Mouse (Mus musculus) heart, embryonic 15.5 days (tissue): ENCODE measurements around the gene Slc15a5. TPM values are rescaled to one million over a fixed set of nuclear protein-coding genes. Genes with fewer than 3 reads are reported as not detected.

Experiments
- ATAC-seq: fragments of 200-750 bp; cut with Nextera tagmentation; replicated peaks from 2 replicates; pipeline ENCODE4 v1.8.0; 2017; ENCODE audit warnings: low read depth, moderate TSS enrichment; ENCODE audit not compliant: insufficient number of reproducible peaks, insufficient read depth, low FRiP score
- H3K27ac ChIP-seq: fragments of 300-500 bp; sonication (generic); 2 replicates; pipeline ENCODE4 v1.5.1; 2015; ENCODE audit warnings: mild to moderate bottlenecking, inconsistent platforms
- H3K27me3 ChIP-seq: fragments of 300-500 bp; sonication (generic); 2 replicates; pipeline ENCODE4 v1.6.1; 2015; ENCODE audit warnings: inconsistent platforms
- H3K36me3 ChIP-seq: fragments of 300-500 bp; sonication (generic); 2 replicates; pipeline ENCODE4 v1.6.1; 2015; ENCODE audit warnings: mild to moderate bottlenecking, inconsistent platforms
- H3K4me1 ChIP-seq: fragments of 300-500 bp; sonication (generic); replicated peaks from 2 replicates; pipeline ENCODE4 v1.6.1; 2015; ENCODE audit warnings: inconsistent platforms
- H3K4me2 ChIP-seq: fragments of 300-500 bp; sonication (generic); 2 replicates; pipeline ENCODE4 v1.6.1; 2015; ENCODE audit warnings: inconsistent platforms, mild to moderate bottlenecking, moderate library complexity
- H3K4me3 ChIP-seq: fragments of 300-500 bp; sonication (generic); 2 replicates; pipeline ENCODE4 v1.5.1; 2015; ENCODE audit warnings: mild to moderate bottlenecking, inconsistent platforms
- H3K9ac ChIP-seq: fragments of 300-500 bp; sonication (generic); 2 replicates; pipeline ENCODE4 v1.6.1; 2015; ENCODE audit warnings: mild to moderate bottlenecking, inconsistent platforms
- H3K9me3 ChIP-seq: fragments of 300-500 bp; sonication (generic); replicated peaks from 2 replicates; pipeline ENCODE4 v1.6.1; 2016; ENCODE audit warnings: inconsistent platforms
- WGBS: fragments of 180-500 bp; shearing (Covaris S2); methylation state at CpG from one replicate; pipeline ENCODE4 v1.1.7; 2015; ENCODE audit warnings: mixed read lengths; 5-methylcytosine and 5-hydroxymethylcytosine counted together
- polyA plus RNA-seq: library from polyadenylated mRNA; unstranded; fragments of >200 nt; fragmentation: Nextera tagmentation; extraction: Ambion mirVana; gene quantifications from 2 replicates; pipeline ENCODE4 v1.2.1, GENCODE M21; 2015

Slc15a5 gene
- polyA plus RNA-seq, 1 experiment from 2014 or later, result 0.08 TPM

- Histone ChIP-seq H3K4me2 (no peak overlapping the region), H3K9ac (no peak overlapping the region), H3K9me3 (no peaks in the 10 kb centered on the region), H3K4me1 (no peaks in the 10 kb centered on the region), H3K27ac (no peak overlapping the region), H3K36me3 (no peaks in the 10 kb centered on the region), H3K4me3 (no peak overlapping the region), H3K27me3 (no peaks in the 10 kb centered on the region)
- ATAC-seq, result no peak
- WGBS, result 87% methylated on average over 12 of the region's 12 CpGs
These were observed 24.8 kb downstream of the Slc15a5 start for GRCm38 (mm10) chr6:138054956-138055355.

DNA sequence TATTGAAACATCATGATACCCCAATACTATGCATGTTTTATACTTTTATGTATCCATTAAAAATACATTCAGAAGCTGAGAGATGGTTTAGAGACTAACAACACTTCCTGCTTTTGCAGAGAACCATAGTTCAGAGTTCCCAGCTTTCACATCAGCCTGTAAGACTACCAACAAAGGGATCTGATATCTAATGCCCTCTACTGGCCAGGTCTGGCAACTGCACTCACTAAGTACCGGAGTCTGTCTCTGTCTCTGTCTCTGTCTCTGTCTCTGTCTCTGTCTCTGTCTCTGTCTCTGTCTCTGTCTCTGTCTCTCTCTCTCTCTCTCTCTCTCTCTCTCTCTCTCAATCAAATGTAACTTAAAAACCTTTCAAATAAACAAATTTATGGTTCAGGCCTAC, 25.6 kb downstream of the Slc15a5 start:
- Histone ChIP-seq H3K36me3 (no peaks in the 10 kb centered on the region), H3K9ac (no peak overlapping the region), H3K27ac (no peak overlapping the region), H3K27me3 (no peaks in the 10 kb centered on the region), H3K4me3 (no peak overlapping the region), H3K4me2 (no peak overlapping the region), H3K9me3 (no peaks in the 10 kb centered on the region), H3K4me1 (no peaks in the 10 kb centered on the region)
- 67% methylated on average over 1 of the region's 1 CpGs for WGBS
- ATAC-seq, result no peak

- H3K9me3 ChIP-seq, result no peaks in the 10 kb centered on the region
- no peak overlapping the region for H3K9ac ChIP-seq
- no peaks in the 10 kb centered on the region for H3K4me1 ChIP-seq
- H3K27ac ChIP-seq, result no peak overlapping the region
- no peaks in the 10 kb centered on the region for H3K27me3 ChIP-seq
- ATAC-seq, result no peak
- no peaks in the 10 kb centered on the region for H3K36me3 ChIP-seq
- H3K4me3 ChIP-seq, result no peak overlapping the region
- 80% methylated on average over 9 of the region's 9 CpGs for WGBS
- no peak overlapping the region for H3K4me2 ChIP-seq
These were observed 26.0 kb downstream of the Slc15a5 start for GRCm38 (mm10) chr6:138053686-138054085.

GRCm38 (mm10) chr6:138045364-138045763, 34.4 kb downstream of the Slc15a5 start:
- Histone ChIP-seq H3K9ac (no peak overlapping the region), H3K27me3 (no peaks in the 10 kb centered on the region), H3K4me1 (no peaks in the 10 kb centered on the region), H3K9me3 (no peaks in the 10 kb centered on the region), H3K27ac (no peak overlapping the region), H3K4me3 (no peak overlapping the region), H3K36me3 (no peaks in the 10 kb centered on the region), H3K4me2 (no peak overlapping the region)
- no peak for ATAC-seq
- WGBS, result 84% methylated on average over 2 of the region's 2 CpGs

- WGBS, result 86% methylated on average over 5 of the region's 5 CpGs
- Histone ChIP-seq H3K4me1 (no peaks in the 10 kb centered on the region), H3K27me3 (no peaks in the 10 kb centered on the region), H3K4me3 (no peak overlapping the region), H3K36me3 (no peaks in the 10 kb centered on the region), H3K9me3 (no peaks in the 10 kb centered on the region), H3K27ac (no peak overlapping the region), H3K9ac (no peak overlapping the region), H3K4me2 (no peak overlapping the region)
- ATAC-seq, result no peak
These were observed 36.8 kb downstream of the Slc15a5 start for GRCm38 (mm10) chr6:138042891-138043290.

DNA sequence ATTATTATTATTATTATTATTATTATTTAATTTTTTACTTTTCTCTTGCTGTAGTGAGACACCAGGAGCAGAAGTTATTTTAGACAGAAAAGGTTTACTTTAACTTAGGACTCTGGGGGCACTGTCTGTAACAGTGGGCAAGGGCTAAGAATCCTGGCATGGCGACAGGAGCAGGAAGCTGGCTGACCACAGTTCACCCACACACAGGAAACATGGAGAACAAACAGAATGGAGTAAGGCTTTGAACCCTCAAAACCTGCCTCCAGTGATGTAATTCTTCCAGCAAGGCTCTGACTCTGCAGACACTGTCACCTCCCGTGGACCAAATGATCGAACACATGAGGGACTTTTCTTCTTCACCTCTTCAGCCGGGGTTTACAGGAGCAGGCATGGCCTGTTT, 37.9 kb downstream of the Slc15a5 start:
- WGBS, result 82% methylated on average over 4 of the region's 4 CpGs
- Histone ChIP-seq H3K9me3 (no peaks in the 10 kb centered on the region), H3K4me1 (no peaks in the 10 kb centered on the region), H3K36me3 (no peaks in the 10 kb centered on the region), H3K27ac (no peak overlapping the region), H3K4me3 (no peak overlapping the region), H3K9ac (no peak overlapping the region), H3K27me3 (no peaks in the 10 kb centered on the region), H3K4me2 (no peak overlapping the region)
- no peak for ATAC-seq

- H3K27me3 ChIP-seq, result no peaks in the 10 kb centered on the region
- H3K9me3 ChIP-seq, result no peaks in the 10 kb centered on the region
- H3K4me2 ChIP-seq, result no peak overlapping the region
- WGBS, result 90% methylated on average over 5 of the region's 5 CpGs
- ATAC-seq, result no peak
- no peak overlapping the region for H3K4me3 ChIP-seq
- H3K9ac ChIP-seq, result no peak overlapping the region
- H3K4me1 ChIP-seq, result no peaks in the 10 kb centered on the region
- no peak overlapping the region for H3K27ac ChIP-seq
- no peaks in the 10 kb centered on the region for H3K36me3 ChIP-seq
These were observed 42.1 kb downstream of the Slc15a5 start for GRCm38 (mm10) chr6:138037587-138037986.

GRCm38 (mm10) chr6:138036891-138037290, 42.8 kb downstream of the Slc15a5 start:
- no peak overlapping the region for H3K4me2 ChIP-seq
- no peaks in the 10 kb centered on the region for H3K4me1 ChIP-seq

GRCm38 (mm10) chr6:138016898-138017297, 62.8 kb downstream of the Slc15a5 start:
- Histone ChIP-seq H3K27ac (no peak overlapping the region), H3K4me3 (no peak overlapping the region), H3K4me1 (no peaks in the 10 kb centered on the region), H3K9me3 (no peaks in the 10 kb centered on the region), H3K9ac (no peak overlapping the region), H3K36me3 (no peaks in the 10 kb centered on the region), H3K4me2 (no peak overlapping the region), H3K27me3 (no peaks in the 10 kb centered on the region)
- ATAC-seq, result no peak

More at GRCm38 (mm10) chr6:138036891-138037290, 42.8 kb downstream of the Slc15a5 start:
- no peak overlapping the region for H3K9ac ChIP-seq
- no peaks in the 10 kb centered on the region for H3K9me3 ChIP-seq
- H3K27ac ChIP-seq, result no peak overlapping the region
- WGBS, result 72% methylated on average over 12 of the region's 12 CpGs
- ATAC-seq, result no peak
- H3K36me3 ChIP-seq, result no peaks in the 10 kb centered on the region
- no peaks in the 10 kb centered on the region for H3K27me3 ChIP-seq
- no peak overlapping the region for H3K4me3 ChIP-seq

GRCm38 (mm10) chr6:138014976-138015674, 64.6 kb downstream of the Slc15a5 start:
- H3K9ac ChIP-seq, result no peak overlapping the region
- no peak overlapping the region for H3K27ac ChIP-seq
- no peaks in the 10 kb centered on the region for H3K36me3 ChIP-seq
- H3K4me3 ChIP-seq, result no peak overlapping the region
- no peak for ATAC-seq
- no peak overlapping the region for H3K4me2 ChIP-seq
- WGBS, result 84% methylated on average over 16 of the region's 16 CpGs
- no peaks in the 10 kb centered on the region for H3K9me3 ChIP-seq
- H3K27me3 ChIP-seq, result no peaks in the 10 kb centered on the region
- H3K4me1 ChIP-seq, result no peaks in the 10 kb centered on the region

DNA sequence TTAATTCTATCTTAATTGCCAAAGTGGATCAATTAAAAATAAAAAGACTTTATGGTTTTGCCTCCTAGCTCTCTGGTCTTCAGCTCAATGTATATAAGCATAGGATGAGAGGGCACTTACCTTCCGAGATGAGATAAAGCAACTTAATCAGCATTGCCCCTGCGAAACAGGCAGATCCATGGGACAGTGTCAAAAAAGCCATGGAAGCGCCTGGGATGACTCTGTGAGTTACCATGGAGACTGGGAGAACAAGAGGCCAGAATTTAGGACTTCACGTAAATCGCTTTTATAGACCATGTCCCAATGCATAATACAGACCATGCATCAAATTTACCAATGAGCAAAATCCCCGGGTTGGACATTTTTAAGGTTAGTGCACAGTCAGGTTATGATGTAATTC, 67.8 kb downstream of the Slc15a5 start:
- Histone ChIP-seq H3K4me3 (no peak overlapping the region), H3K27ac (no peak overlapping the region), H3K4me2 (no peak overlapping the region), H3K9ac (no peak overlapping the region), H3K9me3 (no peaks in the 10 kb centered on the region), H3K36me3 (no peaks in the 10 kb centered on the region), H3K27me3 (no peaks in the 10 kb centered on the region), H3K4me1 (no peaks in the 10 kb centered on the region)
- WGBS, result 82% methylated on average over 6 of the region's 6 CpGs
- ATAC-seq, result no peak

DNA sequence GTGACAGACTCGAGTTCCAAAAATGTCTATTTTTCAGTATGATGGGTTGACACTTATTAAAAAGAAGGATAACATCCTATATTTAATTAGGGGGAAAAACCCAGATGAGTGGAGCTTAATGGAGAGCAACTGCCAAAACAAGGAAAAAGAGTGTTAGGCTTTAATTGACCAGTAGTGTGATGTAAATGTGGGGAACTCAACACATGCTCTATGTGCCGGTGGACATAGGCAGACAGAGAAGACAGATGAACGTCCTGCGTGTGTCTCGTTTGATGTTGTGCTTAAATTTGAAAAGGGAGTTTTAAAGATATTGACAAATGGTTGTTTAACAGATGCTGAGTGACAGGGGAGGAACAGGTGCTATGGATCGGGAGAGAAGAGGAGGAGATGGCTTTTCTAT, 72.0 kb downstream of the Slc15a5 start:
- Histone ChIP-seq H3K9me3 (no peaks in the 10 kb centered on the region), H3K4me1 (no peaks in the 10 kb centered on the region), H3K27ac (no peak overlapping the region), H3K27me3 (no peaks in the 10 kb centered on the region), H3K4me3 (no peak overlapping the region), H3K9ac (no peak overlapping the region), H3K36me3 (no peaks in the 10 kb centered on the region), H3K4me2 (no peak overlapping the region)
- no peak for ATAC-seq
- 74% methylated on average over 6 of the region's 6 CpGs for WGBS
